Mouse (Mus musculus): ENCODE results near the gene Vstm4. TPM values are rescaled to one million over a fixed set of nuclear protein-coding genes. Genes with fewer than 3 reads are reported as not detected.

Vstm4 gene
- polyA plus RNA-seq, 1 experiment from 2014 or later: 0.06 TPM

GRCm38 (mm10) chr14:32881693-32882092 lies 25.1 kb downstream of the Vstm4 start:
- Histone ChIP-seq H3K27ac (no peak overlapping the region), H3K79me2 (ENCODE audit: inconsistent target) (no peaks in the 10 kb centered on the region), H3K36me3 (ENCODE audit: inconsistent target) (no peaks in the 10 kb centered on the region), H3K4me3 (ENCODE audit: inconsistent target) (no peak overlapping the region)
- 93% methylated on average over 1 of the region's 1 CpGs for WGBS (ENCODE audit: missing documents)

GRCm38 (mm10) chr14:32888876-32889674 lies 32.5 kb downstream of the Vstm4 start:
- H3K4me3 ChIP-seq (ENCODE audit: inconsistent target): no peak overlapping the region
- no peaks in the 10 kb centered on the region for H3K79me2 ChIP-seq (ENCODE audit: inconsistent target)
- no peak overlapping the region for H3K27ac ChIP-seq
- 92% methylated on average over 6 of the region's 6 CpGs for WGBS (ENCODE audit: missing documents)
- no peaks in the 10 kb centered on the region for H3K36me3 ChIP-seq (ENCODE audit: inconsistent target)

GRCm38 (mm10) chr14:32894341-32894853 lies 37.8 kb downstream of the Vstm4 start:
- WGBS (ENCODE audit: missing documents): 98% methylated on average over 4 of the region's 4 CpGs

GRCm38 (mm10) chr14:32894878-32895277 lies 38.3 kb downstream of the Vstm4 start:
- H3K79me2 ChIP-seq (ENCODE audit: inconsistent target): no peaks in the 10 kb centered on the region
- no peak overlapping the region for H3K4me3 ChIP-seq (ENCODE audit: inconsistent target)
- no peaks in the 10 kb centered on the region for H3K36me3 ChIP-seq (ENCODE audit: inconsistent target)
- no peak overlapping the region for H3K27ac ChIP-seq
- 90% methylated on average over 4 of the region's 4 CpGs for WGBS (ENCODE audit: missing documents)

More at GRCm38 (mm10) chr14:32894341-32894853, 37.8 kb downstream of the Vstm4 start:
- Histone ChIP-seq H3K79me2 (ENCODE audit: inconsistent target) (no peaks in the 10 kb centered on the region), H3K4me3 (ENCODE audit: inconsistent target) (no peak overlapping the region), H3K27ac (no peak overlapping the region), H3K36me3 (ENCODE audit: inconsistent target) (no peaks in the 10 kb centered on the region)

- no peak overlapping the region for H3K4me3 ChIP-seq (ENCODE audit: inconsistent target)
- H3K36me3 ChIP-seq (ENCODE audit: inconsistent target): no peaks in the 10 kb centered on the region
- no peak overlapping the region for H3K27ac ChIP-seq
- no peaks in the 10 kb centered on the region for H3K79me2 ChIP-seq (ENCODE audit: inconsistent target)
- WGBS (ENCODE audit: missing documents): 92% methylated on average over 2 of the region's 2 CpGs
Observed at GRCm38 (mm10) chr14:32896896-32897295, 40.3 kb downstream of the Vstm4 start.

GRCm38 (mm10) chr14:32903203-32903602 lies 46.6 kb downstream of the Vstm4 start:
- Histone ChIP-seq H3K27ac (no peak overlapping the region), H3K36me3 (ENCODE audit: inconsistent target) (no peaks in the 10 kb centered on the region), H3K79me2 (ENCODE audit: inconsistent target) (no peaks in the 10 kb centered on the region), H3K4me3 (ENCODE audit: inconsistent target) (no peak overlapping the region)
- WGBS (ENCODE audit: missing documents): 85% methylated on average over 3 of the region's 3 CpGs

GRCm38 (mm10) chr14:32906545-32906944 lies 50.0 kb downstream of the Vstm4 start:
- Histone ChIP-seq H3K27ac (no peak overlapping the region), H3K4me3 (ENCODE audit: inconsistent target) (no peak overlapping the region), H3K79me2 (ENCODE audit: inconsistent target) (no peaks in the 10 kb centered on the region), H3K36me3 (ENCODE audit: inconsistent target) (no peaks in the 10 kb centered on the region)
- 90% methylated on average over 3 of the region's 3 CpGs for WGBS (ENCODE audit: missing documents)

- no peak overlapping the region for H3K27ac ChIP-seq
- H3K4me3 ChIP-seq (ENCODE audit: inconsistent target): no peak overlapping the region
- 92% methylated on average over 6 of the region's 6 CpGs for WGBS (ENCODE audit: missing documents)
- H3K36me3 ChIP-seq (ENCODE audit: inconsistent target): no peaks in the 10 kb centered on the region
- no peaks in the 10 kb centered on the region for H3K79me2 ChIP-seq (ENCODE audit: inconsistent target)
Observed at GRCm38 (mm10) chr14:32909112-32909511, 52.6 kb downstream of the Vstm4 start.

GRCm38 (mm10) chr14:32911187-32911586 lies 54.6 kb downstream of the Vstm4 start:
- no peaks in the 10 kb centered on the region for H3K79me2 ChIP-seq (ENCODE audit: inconsistent target)
- H3K4me3 ChIP-seq (ENCODE audit: inconsistent target): no peak overlapping the region
- WGBS (ENCODE audit: missing documents): 92% methylated on average over 4 of the region's 4 CpGs
- H3K27ac ChIP-seq: no peak overlapping the region
- H3K36me3 ChIP-seq (ENCODE audit: inconsistent target): no peaks in the 10 kb centered on the region

- H3K4me3 ChIP-seq (ENCODE audit: inconsistent target): no peak overlapping the region
- no peaks in the 10 kb centered on the region for H3K79me2 ChIP-seq (ENCODE audit: inconsistent target)
- WGBS (ENCODE audit: missing documents): 84% methylated on average over 2 of the region's 2 CpGs
- H3K36me3 ChIP-seq (ENCODE audit: inconsistent target): no peaks in the 10 kb centered on the region
- no peak overlapping the region for H3K27ac ChIP-seq
Observed at GRCm38 (mm10) chr14:32915360-32915759, 58.8 kb downstream of the Vstm4 start.

- 100% methylated on average over 1 of the region's 1 CpGs for WGBS (ENCODE audit: missing documents)
- no peaks in the 10 kb centered on the region for H3K79me2 ChIP-seq (ENCODE audit: inconsistent target)
- H3K27ac ChIP-seq: no peak overlapping the region
- no peak overlapping the region for H3K4me3 ChIP-seq (ENCODE audit: inconsistent target)
- no peaks in the 10 kb centered on the region for H3K36me3 ChIP-seq (ENCODE audit: inconsistent target)
Observed at GRCm38 (mm10) chr14:32917919-32918318, 61.4 kb downstream of the Vstm4 start.

- Histone ChIP-seq H3K79me2 (ENCODE audit: inconsistent target) (no peaks in the 10 kb centered on the region), H3K36me3 (ENCODE audit: inconsistent target) (no peaks in the 10 kb centered on the region), H3K27ac (no peak overlapping the region), H3K4me3 (ENCODE audit: inconsistent target) (no peak overlapping the region)
- WGBS (ENCODE audit: missing documents): 93% methylated on average over 9 of the region's 9 CpGs
Observed at GRCm38 (mm10) chr14:32923871-32924270, 67.3 kb downstream of the Vstm4 start.

GRCm38 (mm10) chr14:32931709-32932108 lies 75.2 kb downstream of the Vstm4 start:
- Histone ChIP-seq H3K79me2 (ENCODE audit: inconsistent target) (no peaks in the 10 kb centered on the region), H3K4me3 (ENCODE audit: inconsistent target) (no peak overlapping the region), H3K27ac (no peak overlapping the region), H3K36me3 (ENCODE audit: inconsistent target) (no peaks in the 10 kb centered on the region)
- 3% methylated on average over 10 of the region's 10 CpGs for WGBS (ENCODE audit: missing documents)

- Histone ChIP-seq H3K36me3 (ENCODE audit: inconsistent target) (no peaks in the 10 kb centered on the region), H3K27ac (no peak overlapping the region), H3K4me3 (ENCODE audit: inconsistent target) (no peak overlapping the region), H3K79me2 (ENCODE audit: inconsistent target) (no peaks in the 10 kb centered on the region)
- 54% methylated on average over 8 of the region's 8 CpGs for WGBS (ENCODE audit: missing documents)
Observed at GRCm38 (mm10) chr14:32932220-32932619, 75.7 kb downstream of the Vstm4 start.

GRCm38 (mm10) chr14:32934064-32934463 lies 77.5 kb downstream of the Vstm4 start:
- no peak overlapping the region for H3K27ac ChIP-seq
- H3K79me2 ChIP-seq (ENCODE audit: inconsistent target): no peaks in the 10 kb centered on the region
- no peak overlapping the region for H3K4me3 ChIP-seq (ENCODE audit: inconsistent target)
- H3K36me3 ChIP-seq (ENCODE audit: inconsistent target): no peaks in the 10 kb centered on the region
- 81% methylated on average over 6 of the region's 6 CpGs for WGBS (ENCODE audit: missing documents)
